Mouse (Mus musculus): Measurements from ENCODE around the gene Chml.

Chml gene

DNA sequence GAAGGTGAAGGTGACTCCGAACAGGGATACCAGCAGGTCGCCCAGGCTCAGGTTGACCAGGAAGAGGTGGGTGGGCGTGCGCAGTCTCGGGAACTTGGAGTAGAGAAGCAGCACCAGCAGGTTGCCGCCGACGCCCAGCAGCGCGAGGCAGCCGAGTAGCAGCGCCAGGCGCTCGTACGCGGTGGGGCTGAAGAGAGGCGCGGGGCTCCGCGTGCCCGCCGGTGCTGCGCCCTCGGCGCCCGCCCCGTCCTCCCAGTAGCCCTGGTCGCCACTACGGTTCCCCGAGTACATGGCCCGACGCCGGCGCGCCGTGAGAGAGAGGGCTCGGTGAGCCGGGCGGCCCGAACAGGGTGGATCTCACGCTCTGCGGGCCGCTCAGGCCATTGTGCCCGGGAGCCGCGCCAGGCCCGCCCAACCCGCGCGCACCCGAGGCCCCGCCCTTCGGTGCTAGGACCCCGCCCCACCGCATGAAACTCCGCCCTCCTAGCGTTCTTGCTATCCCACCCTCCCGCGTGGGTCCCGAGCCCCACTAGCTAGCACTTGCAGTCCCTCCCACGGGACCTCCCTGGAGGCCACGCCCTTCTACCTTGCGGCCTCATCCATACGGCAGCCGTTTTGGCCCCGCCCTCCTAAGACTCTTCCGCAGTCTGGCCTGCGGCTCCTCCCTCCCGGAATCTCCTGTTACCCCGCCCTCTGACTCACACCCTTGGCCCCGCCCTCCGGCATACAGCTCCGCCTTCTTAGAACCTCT, at the start of gene Chml, which contains the start of gene Opn3:
TSS of gene Chml (minus strand) at position 656 of the 751 bp plus-strand sequence.
TSS of gene Opn3 (minus strand) at position 531 of the 751 bp plus-strand sequence.
- DNase-seq, result peak; percentile 99 to 100

DNA sequence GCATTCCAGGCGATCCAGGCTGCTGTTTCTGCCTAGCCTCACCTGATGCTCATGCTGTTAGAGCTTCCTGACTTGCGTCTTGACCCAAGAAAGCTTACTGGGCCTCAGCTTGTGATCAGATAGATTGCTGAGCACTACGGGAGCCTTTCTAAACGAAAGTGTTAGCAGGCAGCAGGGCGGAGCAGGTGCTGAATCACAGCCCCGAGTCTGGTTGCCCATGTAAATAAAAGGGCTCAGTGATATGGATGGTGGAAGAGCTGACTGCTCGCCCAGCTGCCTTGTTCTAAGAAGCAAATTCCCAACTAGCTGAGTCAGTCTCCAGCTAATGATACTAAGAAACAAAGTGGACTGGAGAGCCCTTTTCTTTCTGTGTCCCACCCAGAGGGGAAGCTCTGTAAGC, 33.1 kb upstream of the Chml start:
- no peak for DNase-seq

DNA sequence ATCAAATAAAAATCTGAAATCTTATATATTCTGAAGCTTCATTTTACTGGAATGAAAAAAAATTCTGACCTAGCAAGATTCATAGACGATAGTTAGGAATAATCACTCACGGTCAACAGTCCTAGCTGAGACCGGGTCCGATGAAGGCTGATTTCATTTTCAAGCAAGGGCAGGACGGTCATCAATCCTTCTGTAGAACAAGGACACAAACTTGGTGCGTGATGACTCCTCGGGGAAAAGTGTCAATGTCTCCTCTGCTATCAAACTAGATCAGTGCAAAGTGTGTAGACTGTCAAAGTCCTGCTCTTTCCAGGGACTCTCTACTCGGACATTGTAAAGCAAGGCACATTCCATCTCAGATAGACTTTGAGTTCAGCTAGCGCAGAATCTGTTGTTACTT, 24.1 kb upstream of the Chml start:
- no peak for DNase-seq

DNA sequence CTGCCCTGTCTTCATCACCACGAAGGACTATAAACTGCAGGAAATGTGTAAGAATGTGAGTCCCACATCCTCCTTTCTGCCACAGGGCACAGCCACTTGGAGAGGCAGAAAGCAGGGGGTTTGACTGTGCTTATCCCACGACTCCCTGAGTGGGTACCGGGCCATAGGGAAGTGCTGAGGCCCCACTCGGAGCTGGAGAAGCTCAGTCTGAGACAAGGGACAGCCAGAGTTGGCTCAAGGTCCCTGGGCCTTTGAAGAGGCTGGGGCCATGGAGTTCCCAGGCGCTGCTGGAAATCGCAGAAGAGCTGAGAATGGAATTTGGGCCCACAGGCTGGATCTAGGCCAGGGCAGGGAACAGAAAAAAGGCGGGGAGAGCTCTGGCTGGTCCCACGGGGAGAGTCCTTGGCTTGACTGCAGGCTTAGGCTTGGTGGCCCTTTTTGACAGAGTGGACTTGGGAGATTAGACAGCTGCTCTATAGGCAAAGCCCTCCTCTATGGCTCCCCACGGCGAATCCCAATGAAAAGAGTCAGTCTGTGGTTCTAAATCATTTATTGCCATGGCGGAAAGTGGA, 19.7 kb upstream of the Chml start:
- DNase-seq, result no peak

DNA sequence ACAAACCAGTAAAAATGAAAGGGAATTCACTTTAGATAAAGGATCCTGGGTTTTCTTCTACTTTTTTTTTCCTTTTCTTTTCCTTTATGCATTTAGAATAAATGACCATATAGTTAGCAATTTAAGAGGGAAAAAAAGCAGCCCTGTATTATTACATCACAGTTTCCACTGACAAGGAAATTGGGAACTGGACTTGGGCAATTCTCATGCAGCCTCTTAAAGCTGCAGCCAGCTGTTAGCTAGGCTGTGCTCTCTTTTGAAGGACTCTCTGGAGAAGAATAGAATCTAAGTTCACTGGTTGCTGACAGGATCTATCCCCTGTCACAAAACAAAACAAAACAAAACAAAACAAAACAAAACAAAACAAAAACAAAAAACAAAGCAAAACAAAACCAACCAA, 15.3 kb upstream of the Chml start:
- no peak for DNase-seq

DNA sequence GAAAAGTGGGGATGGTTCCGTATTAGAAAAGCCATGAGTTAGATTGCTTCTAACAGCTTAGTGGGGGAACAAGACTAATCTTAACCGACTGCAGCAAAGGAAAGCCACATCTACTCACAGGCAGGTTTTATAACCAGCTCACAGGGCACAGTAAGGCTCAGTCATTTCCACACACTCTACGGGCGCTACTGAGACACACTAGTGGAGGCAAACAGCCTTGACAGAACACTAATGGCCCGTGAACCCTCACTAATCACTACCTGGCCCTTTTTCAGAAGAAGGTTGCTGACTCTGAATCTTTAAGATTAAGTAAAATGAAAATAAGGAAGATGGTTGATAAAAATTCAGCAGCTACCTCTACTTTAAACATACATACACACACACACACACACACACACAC, 14.9 kb upstream of the Chml start:
- DNase-seq, result no peak

DNA sequence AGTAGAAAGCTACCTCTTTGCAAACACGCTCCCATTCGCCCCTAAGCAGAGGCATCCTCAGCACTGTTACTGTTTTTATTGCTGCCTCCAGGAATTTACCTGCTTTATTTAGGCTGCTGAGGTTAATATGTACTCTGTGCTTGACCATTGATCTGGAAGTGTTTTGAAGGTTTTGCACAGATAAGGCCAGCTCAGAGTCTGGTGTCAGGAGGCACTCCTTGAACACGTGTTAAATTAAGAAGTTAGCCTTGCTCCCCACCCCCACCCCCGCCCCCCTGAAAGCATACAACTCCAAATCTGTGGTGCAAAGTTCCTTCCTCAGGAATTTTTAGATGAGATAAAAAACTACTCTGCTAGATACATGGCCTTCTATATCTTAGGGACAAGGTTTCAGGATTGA, 8.4 kb upstream of the Chml start:
- no peak for DNase-seq

DNA sequence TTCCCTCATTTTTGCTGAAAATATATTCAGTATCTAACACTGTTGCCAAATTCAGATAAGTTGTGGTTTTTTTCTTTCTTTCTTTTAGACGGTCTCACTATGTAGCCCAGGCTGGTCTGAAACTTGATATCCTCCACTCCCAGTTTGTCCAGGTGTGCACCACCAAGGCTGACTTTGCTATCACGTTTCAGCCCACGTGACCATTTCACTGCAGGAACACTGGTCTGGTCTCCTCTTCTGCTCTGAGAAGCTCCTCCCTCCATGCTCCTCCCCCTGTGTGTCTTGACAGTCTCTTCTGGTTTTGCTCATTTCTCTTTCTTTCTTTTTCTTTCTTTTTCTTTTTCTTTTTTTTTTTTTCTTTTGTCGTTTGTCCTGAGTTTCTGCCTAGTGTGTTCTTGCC, 7.1 kb upstream of the Chml start:
- DNase-seq, result peak; percentile 5 to 12

DNA sequence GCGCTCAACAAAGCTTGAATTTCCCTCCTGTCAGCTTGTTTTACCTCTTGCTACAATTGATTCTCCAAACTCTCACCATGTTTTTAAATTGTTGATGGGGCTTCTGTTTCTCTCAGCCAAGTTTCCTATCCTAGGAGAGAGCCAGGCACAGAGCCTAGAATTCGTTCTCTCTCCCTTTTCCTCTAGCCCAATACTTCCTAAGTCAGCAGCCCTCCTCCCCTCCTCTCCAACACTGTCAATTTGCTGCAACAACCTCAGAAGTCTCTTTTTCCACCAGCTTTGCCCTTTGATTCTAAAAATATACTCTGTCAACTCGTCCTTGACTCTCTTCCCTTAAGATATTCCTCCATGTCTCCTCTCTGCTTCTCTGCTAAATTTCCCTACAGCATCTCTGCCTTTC, 6.7 kb upstream of the Chml start:
- no peak for DNase-seq

DNA sequence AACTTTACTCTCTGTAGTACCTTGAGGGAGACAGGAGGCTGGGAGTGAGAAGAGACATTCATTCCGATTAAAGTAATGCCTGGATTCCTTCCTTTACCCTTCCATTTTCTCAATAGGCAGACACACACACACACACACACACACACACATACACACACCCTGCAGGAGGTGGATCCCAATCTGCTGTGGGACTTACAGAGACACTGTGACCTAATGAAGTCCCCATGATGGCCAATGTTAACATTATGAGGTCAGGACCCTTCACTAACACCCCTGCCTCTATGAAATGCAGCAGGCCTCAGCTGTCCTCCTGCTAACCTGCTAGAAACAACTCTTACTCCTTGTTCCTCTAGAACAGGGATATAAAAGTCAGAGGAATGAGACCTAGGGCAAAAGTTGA, 5.6 kb upstream of the Chml start, which contains the start of gene Wdr64:
TSS of gene Wdr64 (plus strand) at position 301 of the 400 bp plus-strand sequence.
- DNase-seq, result no peak

DNA sequence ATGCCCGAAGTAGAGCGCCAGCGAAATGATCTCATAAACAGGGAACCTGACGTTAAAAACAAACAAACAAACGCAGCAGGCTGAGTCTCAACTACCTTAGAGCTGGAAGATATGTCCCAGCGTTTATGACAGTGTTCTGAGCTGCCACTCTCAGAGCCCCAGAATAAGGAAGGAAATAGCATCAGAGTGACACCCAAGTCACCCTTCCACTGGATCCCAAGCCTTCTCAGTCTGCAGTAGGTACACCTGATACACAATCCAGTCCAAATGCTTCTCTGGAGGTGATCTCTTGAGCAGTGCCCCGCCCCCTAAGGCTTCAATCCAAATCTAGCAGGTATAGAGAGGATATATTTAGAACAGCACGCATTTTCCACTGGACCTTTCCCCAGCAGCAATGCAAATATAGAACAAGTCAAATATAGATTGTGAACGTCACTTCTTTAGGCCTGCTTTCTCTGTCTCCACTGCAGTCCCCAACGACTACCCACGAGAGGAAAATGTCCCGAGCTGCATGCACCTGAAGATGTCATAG, 794 bp upstream of the Chml start:
- peak; percentile 38 to 40 for DNase-seq

DNA sequence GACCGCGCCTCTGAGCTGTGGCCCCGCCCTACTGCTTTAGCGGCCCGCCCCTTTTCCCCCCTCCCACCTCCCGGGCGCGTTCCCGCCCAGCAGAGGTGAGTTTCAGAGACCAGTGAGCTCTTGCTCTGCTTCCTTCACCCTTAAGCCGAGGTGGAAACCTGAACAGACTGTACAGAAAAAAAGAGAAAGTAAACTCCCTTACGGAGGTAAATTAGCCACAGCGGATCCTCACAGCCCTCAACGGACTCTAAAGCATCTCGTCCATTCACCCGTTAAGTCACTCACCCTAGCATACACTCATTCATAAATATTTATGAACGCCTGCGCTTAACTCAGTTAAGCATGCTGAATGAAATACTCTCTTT, 278 bp upstream of the Chml start:
- DNase-seq, result no peak

DNA sequence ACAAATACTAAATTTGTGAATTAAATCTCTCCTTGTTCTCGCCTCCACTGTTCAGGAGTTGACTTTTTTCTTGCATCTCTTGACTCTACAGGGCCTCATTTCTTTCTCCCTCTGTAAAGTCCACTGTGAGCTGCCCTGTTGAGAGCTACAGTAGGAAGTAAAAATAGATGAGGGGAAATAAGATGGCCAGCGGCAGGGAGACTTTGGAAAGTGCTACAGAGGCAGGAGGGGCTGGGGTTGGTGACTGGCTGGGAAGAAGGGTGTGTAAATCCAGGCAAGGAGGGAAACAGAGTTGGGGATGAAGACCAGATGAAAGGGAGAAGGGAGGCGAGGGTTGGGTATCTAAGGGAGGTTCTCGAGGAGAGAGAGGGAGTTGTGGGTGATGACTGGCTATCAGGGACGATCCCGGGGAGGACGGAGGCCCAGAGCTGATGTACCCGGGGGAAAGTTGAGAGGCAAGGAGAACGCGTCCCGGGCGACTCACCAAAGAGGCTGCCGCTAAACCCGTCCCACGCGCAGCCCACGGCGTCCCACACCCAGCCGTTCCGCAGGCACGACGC, 935 bp downstream of the Chml start:
- peak in 1 of 2 experiments; percentile 21 for DNase-seq

DNA sequence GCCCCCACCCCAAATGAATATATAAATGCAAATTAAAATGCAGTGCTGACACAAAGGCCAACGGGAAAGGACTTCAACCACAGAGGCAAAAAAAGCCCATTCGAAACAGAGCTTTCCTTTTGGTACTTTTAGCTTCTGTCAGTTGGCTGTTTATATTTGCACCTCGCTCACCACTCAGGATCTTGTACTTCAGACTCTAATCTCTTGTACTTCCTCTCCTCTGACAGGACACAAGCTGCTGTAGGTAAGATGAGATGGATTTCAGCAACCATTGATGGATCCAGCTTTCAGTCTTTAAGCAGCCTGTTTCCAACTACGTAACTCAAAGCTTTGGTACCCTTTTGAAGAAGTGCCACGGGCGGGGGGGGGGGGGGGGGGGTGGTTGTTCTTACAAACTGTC, 11.7 kb downstream of the Chml start:
- DNase-seq, result no peak

DNA sequence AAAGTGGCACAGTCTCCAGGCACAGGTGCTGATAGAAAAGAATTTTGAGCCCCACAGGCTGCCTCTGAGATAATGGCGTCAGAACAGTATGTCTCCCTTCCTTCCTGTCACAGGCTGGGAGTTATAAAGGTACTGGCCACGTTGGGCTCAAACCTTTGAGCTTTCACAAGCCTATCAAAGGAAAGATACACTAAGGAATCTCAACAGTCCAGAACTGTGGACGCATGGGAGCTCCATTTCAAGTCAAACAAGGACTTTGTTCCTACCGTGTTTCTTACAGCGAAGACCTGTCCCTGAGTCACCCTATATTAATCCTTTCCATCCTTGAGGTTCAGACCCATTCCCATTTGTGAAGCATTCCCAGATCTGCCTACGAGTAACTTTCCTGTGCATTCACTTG, 15.2 kb downstream of the Chml start:
- DNase-seq, result no peak

DNA sequence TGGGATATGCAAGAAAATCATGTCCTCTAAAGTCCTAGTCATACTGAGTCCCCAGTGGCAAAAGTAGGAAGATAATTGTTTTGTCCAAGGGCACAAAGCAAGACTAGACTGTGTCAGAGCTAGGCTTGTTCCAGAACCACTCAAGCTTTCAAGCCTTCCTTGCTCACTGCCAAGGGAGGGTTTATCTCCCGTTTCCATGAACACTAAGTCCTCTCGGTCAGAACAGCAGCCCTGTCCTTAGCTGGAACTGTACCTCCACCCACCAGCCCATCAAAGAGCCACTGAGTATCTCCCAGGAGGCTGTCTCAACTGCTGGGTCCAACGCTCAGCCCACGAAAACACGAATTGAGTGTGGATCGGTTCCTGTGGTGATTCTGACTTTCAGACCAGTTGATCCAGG, 17.6 kb downstream of the Chml start:
- no peak for DNase-seq

DNA sequence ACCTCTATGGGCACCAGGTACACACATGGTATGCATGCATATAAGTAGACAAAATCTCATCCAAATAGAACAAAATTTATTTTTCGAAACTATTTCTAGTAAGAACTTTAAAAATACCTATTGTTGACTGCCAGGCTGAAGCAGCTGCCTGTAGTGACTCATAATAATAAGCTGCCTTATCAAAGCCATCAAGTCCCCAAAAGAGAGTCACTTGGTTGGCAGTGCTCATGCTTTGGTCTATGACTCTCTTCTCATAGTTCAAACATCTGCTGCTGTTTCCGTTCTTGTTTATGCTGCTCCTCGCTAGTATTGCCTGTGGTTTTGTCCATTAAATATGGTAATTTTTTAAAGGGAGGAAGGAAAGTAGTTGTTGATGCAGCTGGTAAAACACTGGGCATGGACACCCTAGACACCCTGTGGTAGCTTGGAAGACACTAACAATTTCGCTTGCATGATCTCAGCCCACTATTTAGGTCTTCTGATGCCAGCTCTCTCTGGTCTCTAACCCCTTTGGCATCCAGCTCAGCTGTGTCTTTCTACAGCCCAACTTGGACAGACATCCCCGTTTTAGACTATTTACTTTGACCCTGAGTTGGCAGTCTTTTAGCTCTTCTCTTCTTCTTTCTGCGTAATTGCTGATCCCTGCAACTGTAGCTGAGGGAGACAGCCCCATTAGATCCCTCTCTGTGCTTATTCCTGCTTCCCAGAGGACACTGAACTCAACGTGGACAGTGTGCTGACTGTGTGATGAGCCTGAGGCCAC, 19.0 kb downstream of the Chml start:
- no peak for DNase-seq

DNA sequence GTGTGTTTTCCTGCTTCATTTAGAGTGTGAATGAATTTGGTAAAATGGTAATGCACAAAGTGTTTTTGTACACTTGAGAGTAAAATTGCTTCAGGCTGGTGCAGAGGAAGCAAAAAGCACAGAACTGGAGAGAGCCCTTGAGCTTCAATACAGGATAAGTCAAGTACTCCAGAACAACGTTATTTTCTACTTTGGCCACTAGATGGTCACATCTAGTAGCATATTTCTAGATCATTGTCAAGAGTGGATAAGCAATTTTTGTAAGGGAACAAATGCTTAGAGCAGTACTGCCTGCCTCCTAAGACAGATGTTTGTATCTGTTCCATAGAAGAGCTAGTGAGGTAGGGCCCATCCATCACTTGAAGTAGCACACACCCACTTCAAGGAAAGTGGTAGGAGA, 21.1 kb downstream of the Chml start:
- DNase-seq, result no peak

DNA sequence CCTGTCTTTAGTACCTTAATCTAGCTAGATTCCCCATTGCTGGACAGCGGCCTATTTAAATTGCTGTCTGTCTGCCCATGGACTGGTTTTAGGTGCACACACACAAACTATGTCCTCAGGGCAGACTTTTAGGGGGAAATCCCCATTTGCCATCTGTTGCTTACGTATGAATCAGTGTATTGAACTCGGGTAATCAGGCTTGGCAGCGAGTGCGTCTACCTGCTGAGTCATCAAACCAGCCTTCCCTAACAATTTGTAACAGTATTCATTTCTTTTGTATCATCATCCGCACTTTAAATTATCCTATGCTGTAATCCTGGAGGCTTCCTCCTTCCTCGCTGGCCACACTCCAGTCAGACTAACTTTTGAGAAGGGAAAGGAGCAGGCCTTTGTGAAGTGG, 22.7 kb downstream of the Chml start:
- DNase-seq, result no peak

DNA sequence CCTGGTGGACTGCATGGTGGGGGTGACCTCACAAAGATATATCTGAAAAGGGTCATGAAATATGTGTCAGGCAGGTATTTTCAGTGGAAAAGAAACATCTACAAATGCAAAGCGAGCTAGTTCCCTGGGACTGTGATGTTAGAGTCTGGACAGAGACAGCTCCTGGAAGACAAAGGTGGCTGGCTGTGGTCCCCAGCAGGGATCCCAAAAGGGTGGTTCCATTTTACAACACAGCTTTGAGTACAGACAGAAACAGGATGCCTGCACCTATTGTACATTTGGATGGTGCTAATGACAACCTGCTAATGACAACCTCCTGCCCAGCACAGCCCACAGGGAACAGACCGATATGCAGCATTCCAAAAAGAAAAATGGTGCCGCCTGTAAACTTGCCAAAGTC, 23.2 kb downstream of the Chml start:
- no peak for DNase-seq

DNA sequence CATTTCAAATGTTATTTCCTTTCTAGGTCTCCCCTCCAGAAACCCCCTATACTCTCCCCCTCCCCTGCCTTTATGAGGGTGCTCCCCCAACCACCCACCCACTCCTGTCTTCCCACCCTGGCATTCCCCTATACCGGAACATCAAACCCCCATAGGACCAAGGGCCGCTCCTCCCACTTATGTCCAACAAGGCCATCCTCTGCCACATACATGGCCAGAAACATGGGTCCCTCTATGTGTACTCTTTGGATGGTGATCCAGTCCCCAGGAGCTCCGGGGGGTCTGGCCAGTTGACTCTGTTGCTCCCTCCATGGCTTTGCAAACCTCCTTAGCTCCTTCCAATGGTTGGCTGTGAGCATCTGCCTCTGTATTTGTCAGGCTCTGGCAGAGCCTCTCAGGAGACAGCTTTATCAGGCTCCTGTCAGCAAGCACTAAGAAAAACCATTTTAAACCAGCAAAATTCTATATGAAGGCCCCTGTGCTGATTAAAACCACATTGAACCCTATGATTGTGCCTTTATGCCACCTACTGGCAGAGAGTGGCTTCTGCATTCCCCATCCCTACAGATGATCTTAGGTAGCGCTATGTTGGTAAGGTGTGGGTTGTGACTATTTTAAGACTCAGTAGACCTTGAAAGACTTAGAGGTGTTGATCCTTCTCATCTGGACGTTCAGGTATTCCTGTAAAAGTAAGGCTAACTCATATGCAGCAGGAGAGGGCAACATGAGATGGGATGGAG, 23.9 kb downstream of the Chml start:
- peak; percentile 62 to 63 for DNase-seq

DNA sequence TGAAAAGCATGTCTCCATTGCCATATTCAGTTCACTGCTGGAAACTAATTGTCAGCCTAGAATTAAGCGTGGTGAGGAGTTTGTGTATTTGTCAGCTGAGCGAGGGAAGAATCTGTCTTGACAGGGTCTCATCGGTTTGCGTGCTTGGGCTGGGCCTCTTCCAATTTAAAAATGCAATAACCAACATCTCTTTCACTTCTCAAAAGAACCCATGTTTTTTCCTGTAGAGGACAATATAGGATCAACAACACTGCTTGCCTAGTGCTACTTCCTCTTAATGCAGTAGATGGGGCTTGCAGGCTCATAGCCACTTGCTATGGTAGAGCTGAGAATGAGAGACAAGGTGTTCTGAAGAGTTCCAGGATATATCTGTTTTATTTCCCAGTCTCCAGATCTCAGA, 32.8 kb downstream of the Chml start:
- peak in 1 of 2 experiments; percentile 28 for DNase-seq

DNA sequence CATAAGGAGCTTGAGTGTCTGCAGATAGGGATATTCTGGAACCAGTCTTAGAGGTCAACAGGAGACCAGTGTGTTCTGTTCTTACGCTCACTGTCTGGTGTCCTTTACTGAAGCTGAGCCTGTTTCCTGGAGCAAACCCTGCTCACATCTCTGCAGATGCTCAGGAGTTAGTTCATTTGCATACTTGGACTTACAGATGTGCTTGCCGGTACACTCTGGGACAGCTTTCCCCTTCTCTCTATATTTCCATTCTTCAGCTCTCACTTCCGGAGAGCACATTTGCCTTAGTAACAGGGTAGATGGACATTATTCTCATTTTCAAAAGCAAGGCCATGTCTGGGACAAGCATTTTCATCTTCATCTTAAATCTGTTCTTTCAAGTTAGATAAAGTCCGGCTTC, 44.1 kb downstream of the Chml start:
- no peak for DNase-seq

All from B cell, adult 2 months (primary cell).